Mouse (Mus musculus): ENCODE data around the gene Nkpd1. TPM values are rescaled to one million over a fixed set of nuclear protein-coding genes. Genes with fewer than 3 reads are reported as not detected.

Nkpd1 gene
- polyA plus RNA-seq, 1 experiment = 0.06 TPM

DNA sequence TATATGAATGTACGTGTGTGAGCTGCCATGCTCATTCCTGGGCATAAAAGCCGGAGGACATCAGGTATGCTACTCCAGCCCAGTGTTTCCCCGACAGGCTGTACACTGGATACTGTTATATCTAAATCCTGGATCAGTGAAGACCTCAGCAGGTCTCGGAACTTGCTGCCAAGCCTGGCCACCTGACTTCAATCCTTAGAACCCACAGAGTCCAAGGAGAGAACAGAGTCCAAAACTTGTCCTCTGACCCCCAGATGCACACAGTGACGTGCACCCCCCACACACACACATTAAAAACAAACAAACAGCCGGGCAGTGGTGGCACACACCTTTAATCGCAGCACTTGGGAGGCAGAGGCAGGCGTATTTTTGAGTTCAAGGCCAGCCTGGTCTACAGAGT is 49.8 kb downstream of the Nkpd1 start:
- H3K79me2 ChIP-seq (ENCODE audit: control insufficient read depth, insufficient read depth) = peaks cover 37% of the 10 kb centered on the region
- peaks cover 12% of the 10 kb centered on the region for H3K36me3 ChIP-seq (ENCODE audit: control insufficient read depth, insufficient read depth)

GRCm38 (mm10) chr7:19569647-19570046 is 52.0 kb downstream of the Nkpd1 start:
- H3K27me3 ChIP-seq (ENCODE audit: control insufficient read depth, insufficient read depth, insufficient read length) = no peaks in the 10 kb centered on the region
- no peak overlapping the region for H3K4me2 ChIP-seq (ENCODE audit: low read depth)
- no peak for TF ChIP-seq TCF12 (IDR thresholded peaks at IDR 0.05; ENCODE audit: insufficient read depth, poor library complexity, severe bottlenecking)
- no peak for TF ChIP-seq SRF (IDR thresholded peaks at IDR 0.05; ENCODE audit: control insufficient read depth, insufficient read length, low read depth)
- TF ChIP-seq TCF3 (IDR thresholded peaks at IDR 0.05; ENCODE audit: insufficient read length, low read depth) = no peak
- no peak for TF ChIP-seq USF1 (IDR thresholded peaks at IDR 0.05; ENCODE audit: low read depth)
- TF ChIP-seq REST (IDR thresholded peaks at IDR 0.05; ENCODE audit: insufficient read depth, insufficient read length) = no peak
- no peak for TF ChIP-seq POLR2A (IDR thresholded peaks at IDR 0.05; ENCODE audit: insufficient read length, low read depth)
- TF ChIP-seq CEBPB (IDR thresholded peaks at IDR 0.05; ENCODE audit: insufficient read depth, poor library complexity, severe bottlenecking) = no peak
- no peak for TF ChIP-seq POLR2AphosphoS2 (IDR thresholded peaks at IDR 0.05; ENCODE audit: insufficient read length, low read depth)
- no peak for TF ChIP-seq E2F4 (IDR thresholded peaks at IDR 0.05; ENCODE audit: insufficient read depth)
- TF ChIP-seq MAX (IDR thresholded peaks at IDR 0.05; ENCODE audit: low read depth) = no peak
- no peak for TF ChIP-seq MYOG (IDR thresholded peaks at IDR 0.05; ENCODE audit: control insufficient read depth in 1 of 3, insufficient read depth in 1 of 3, insufficient read length in 2 of 3, low read depth in 2 of 3)
- no peak for TF ChIP-seq MYOD1 (IDR thresholded peaks at IDR 0.05; ENCODE audit: control insufficient read depth in 1 of 3, insufficient read length in 2 of 3, low read depth in 2 of 3)
- no peak overlapping the region for H3K4me3 ChIP-seq
- peaks cover 43% of the 10 kb centered on the region for H3K79me2 ChIP-seq (ENCODE audit: control insufficient read depth, insufficient read depth)
- peaks cover 12% of the 10 kb centered on the region for H3K36me3 ChIP-seq (ENCODE audit: control insufficient read depth, insufficient read depth)
- H3ac ChIP-seq (ENCODE audit: control insufficient read depth, insufficient read length) = no peak overlapping the region

More for the DNA sequence above, 49.8 kb downstream of the Nkpd1 start:
- TF ChIP-seq MAX (IDR thresholded peaks at IDR 0.05; ENCODE audit: low read depth) (no peak), POLR2AphosphoS2 (IDR thresholded peaks at IDR 0.05; ENCODE audit: insufficient read length, low read depth) (no peak), USF1 (IDR thresholded peaks at IDR 0.05; ENCODE audit: low read depth) (no peak), POLR2A (IDR thresholded peaks at IDR 0.05; ENCODE audit: insufficient read length, low read depth) (no peak), E2F4 (IDR thresholded peaks at IDR 0.05; ENCODE audit: insufficient read depth) (no peak), SRF (IDR thresholded peaks at IDR 0.05; ENCODE audit: control insufficient read depth, insufficient read length, low read depth) (no peak), TCF12 (IDR thresholded peaks at IDR 0.05; ENCODE audit: insufficient read depth, poor library complexity, severe bottlenecking) (no peak), MYOD1 (IDR thresholded peaks at IDR 0.05; ENCODE audit: control insufficient read depth in 1 of 3, insufficient read length in 2 of 3, low read depth in 2 of 3) (no peak), REST (IDR thresholded peaks at IDR 0.05; ENCODE audit: insufficient read depth, insufficient read length) (no peak), TCF3 (IDR thresholded peaks at IDR 0.05; ENCODE audit: insufficient read length, low read depth) (no peak), MYOG (IDR thresholded peaks at IDR 0.05; ENCODE audit: control insufficient read depth in 1 of 3, insufficient read depth in 1 of 3, insufficient read length in 2 of 3, low read depth in 2 of 3) (no peak), CEBPB (IDR thresholded peaks at IDR 0.05; ENCODE audit: insufficient read depth, poor library complexity, severe bottlenecking) (no peak)
- Histone ChIP-seq H3ac (ENCODE audit: control insufficient read depth, insufficient read length) (no peak overlapping the region), H3K4me3 (no peak overlapping the region), H3K4me2 (ENCODE audit: low read depth) (no peak overlapping the region), H3K27me3 (ENCODE audit: control insufficient read depth, insufficient read depth, insufficient read length) (no peaks in the 10 kb centered on the region)

DNA sequence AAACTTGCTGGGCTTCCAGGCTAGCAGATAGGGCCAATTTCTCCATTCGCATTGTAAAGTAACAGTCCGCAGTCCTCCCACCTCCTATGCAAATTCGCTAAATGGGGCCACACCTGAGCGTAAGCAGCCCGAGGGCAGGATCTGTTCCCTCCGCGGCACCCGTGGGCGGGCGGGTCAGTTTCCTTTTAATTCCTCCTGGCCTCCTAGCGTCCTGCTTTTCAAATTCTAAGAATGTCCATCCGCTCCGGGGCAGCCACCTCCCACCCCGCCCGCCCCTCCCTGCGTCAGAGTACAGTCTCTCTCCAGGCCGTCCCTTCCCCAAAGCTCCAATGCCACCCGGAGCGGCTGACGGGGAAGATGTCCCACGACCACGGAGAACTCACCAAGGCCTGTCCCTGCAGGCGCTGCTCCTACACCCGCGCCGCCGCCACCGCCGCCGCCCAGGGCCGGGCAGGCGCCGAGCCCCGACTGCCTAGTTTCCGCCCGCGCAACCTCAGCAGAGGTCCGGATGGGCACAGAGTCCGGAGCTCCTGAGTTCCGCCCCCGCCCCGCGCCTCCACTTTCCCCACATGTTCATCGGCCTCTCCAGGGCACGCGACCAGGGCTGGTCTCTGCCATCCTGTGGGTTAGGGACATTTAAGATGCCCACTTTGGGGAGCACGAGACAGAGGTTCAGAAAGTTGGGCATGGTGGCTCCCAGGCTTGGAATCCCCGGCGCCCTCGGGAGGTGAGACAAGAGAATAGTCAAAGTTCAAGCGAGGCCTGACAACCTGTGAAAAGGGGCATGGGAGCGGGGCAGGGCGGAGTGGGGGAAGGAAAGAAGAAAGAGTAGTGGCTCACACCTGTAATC is 55.5 kb downstream of the Nkpd1 start:
- H3K36me3 ChIP-seq (ENCODE audit: control insufficient read depth, insufficient read depth) = peaks cover 8% of the 10 kb centered on the region
- TF ChIP-seq MAX (IDR thresholded peaks at IDR 0.05; ENCODE audit: low read depth) (no peak), MYOG (IDR thresholded peaks at IDR 0.05; ENCODE audit: control insufficient read depth in 1 of 3, insufficient read depth in 1 of 3, insufficient read length in 2 of 3, low read depth in 2 of 3) (no peak), TCF12 (IDR thresholded peaks at IDR 0.05; ENCODE audit: insufficient read depth, poor library complexity, severe bottlenecking) (no peak), USF1 (IDR thresholded peaks at IDR 0.05; ENCODE audit: low read depth) (no peak), SRF (IDR thresholded peaks at IDR 0.05; ENCODE audit: control insufficient read depth, insufficient read length, low read depth) (no peak), POLR2AphosphoS2 (IDR thresholded peaks at IDR 0.05; ENCODE audit: insufficient read length, low read depth) (peak; percentile 87), POLR2A (IDR thresholded peaks at IDR 0.05; ENCODE audit: insufficient read length, low read depth) (peak; percentile 87), TCF3 (IDR thresholded peaks at IDR 0.05; ENCODE audit: insufficient read length, low read depth) (no peak), REST (IDR thresholded peaks at IDR 0.05; ENCODE audit: insufficient read depth, insufficient read length) (no peak)
- peak overlapping the region; percentile 82 for H3K4me3 ChIP-seq
- no peaks in the 10 kb centered on the region for H3K27me3 ChIP-seq (ENCODE audit: control insufficient read depth, insufficient read depth, insufficient read length)
- peak overlapping the region; percentile 95 for H3K4me2 ChIP-seq (ENCODE audit: low read depth)
- H3ac ChIP-seq (ENCODE audit: control insufficient read depth, insufficient read length) = peak overlapping the region; percentile 91
- H3K79me2 ChIP-seq (ENCODE audit: control insufficient read depth, insufficient read depth) = peaks cover 43% of the 10 kb centered on the region

- peak overlapping the region; percentile 86 for H3K4me2 ChIP-seq (ENCODE audit: low read depth)
- TF ChIP-seq REST (IDR thresholded peaks at IDR 0.05; ENCODE audit: insufficient read depth, insufficient read length) = no peak
- TF ChIP-seq MYOD1 (IDR thresholded peaks at IDR 0.05; ENCODE audit: control insufficient read depth in 1 of 3, insufficient read length in 2 of 3, low read depth in 2 of 3) = no peak
- no peak for TF ChIP-seq CEBPB (IDR thresholded peaks at IDR 0.05; ENCODE audit: insufficient read depth, poor library complexity, severe bottlenecking)
- no peak for TF ChIP-seq E2F4 (IDR thresholded peaks at IDR 0.05; ENCODE audit: insufficient read depth)
- TF ChIP-seq TCF3 (IDR thresholded peaks at IDR 0.05; ENCODE audit: insufficient read length, low read depth) = no peak
- no peak for TF ChIP-seq POLR2AphosphoS2 (IDR thresholded peaks at IDR 0.05; ENCODE audit: insufficient read length, low read depth)
- no peak for TF ChIP-seq MAX (IDR thresholded peaks at IDR 0.05; ENCODE audit: low read depth)
- no peak for TF ChIP-seq MYOG (IDR thresholded peaks at IDR 0.05; ENCODE audit: control insufficient read depth in 1 of 3, insufficient read depth in 1 of 3, insufficient read length in 2 of 3, low read depth in 2 of 3)
- no peak for TF ChIP-seq TCF12 (IDR thresholded peaks at IDR 0.05; ENCODE audit: insufficient read depth, poor library complexity, severe bottlenecking)
- peak overlapping the region; percentile 82 for H3K4me3 ChIP-seq
- H3K36me3 ChIP-seq (ENCODE audit: control insufficient read depth, insufficient read depth) = peaks cover 8% of the 10 kb centered on the region
- no peaks in the 10 kb centered on the region for H3K27me3 ChIP-seq (ENCODE audit: control insufficient read depth, insufficient read depth, insufficient read length)
- peak overlapping the region; percentile 91 for H3ac ChIP-seq (ENCODE audit: control insufficient read depth, insufficient read length)
- peaks cover 39% of the 10 kb centered on the region for H3K79me2 ChIP-seq (ENCODE audit: control insufficient read depth, insufficient read depth)
Observed at GRCm38 (mm10) chr7:19573776-19574140, 56.1 kb downstream of the Nkpd1 start.

Other genes with a start within 250 kb of the Nkpd1 start
- gene Vasp, start 246.0 kb upstream of the Nkpd1 start, polyA plus RNA-seq (2012; fragmentation: generic; extraction: Trizol) = 189 TPM
- 0.42 TPM for gene Ppm1n, start 237.8 kb upstream of the Nkpd1 start, polyA plus RNA-seq (2012; fragmentation: generic; extraction: Trizol)
- gene Rtn2, start 235.2 kb upstream of the Nkpd1 start, polyA plus RNA-seq (2012; fragmentation: generic; extraction: Trizol) = 340 TPM
- gene Fosb, start 207.8 kb upstream of the Nkpd1 start, polyA plus RNA-seq (2012; fragmentation: generic; extraction: Trizol) = 0.82 TPM
- 83.1 TPM for gene Ercc1, start 173.1 kb upstream of the Nkpd1 start, polyA plus RNA-seq (2012; fragmentation: generic; extraction: Trizol)
- gene Cd3eap, start 158.4 kb upstream of the Nkpd1 start, polyA plus RNA-seq (2012; fragmentation: generic; extraction: Trizol) = 13.7 TPM
- 36.0 TPM for gene Ppp1r13l, start 158.1 kb upstream of the Nkpd1 start, polyA plus RNA-seq (2012; fragmentation: generic; extraction: Trizol)
- 11.5 TPM for gene Ercc2, start 135.8 kb upstream of the Nkpd1 start, polyA plus RNA-seq (2012; fragmentation: generic; extraction: Trizol)
- gene Klc3, start 113.7 kb upstream of the Nkpd1 start, polyA plus RNA-seq (2012; fragmentation: generic; extraction: Trizol) = 3.5 TPM
- 1,561 TPM for gene Ckm, start 113.1 kb upstream of the Nkpd1 start, polyA plus RNA-seq (2012; fragmentation: generic; extraction: Trizol)
- gene Mark4, start 59.0 kb upstream of the Nkpd1 start, polyA plus RNA-seq (2012; fragmentation: generic; extraction: Trizol) = 18.2 TPM
- not detected for gene Exoc3l2, start 54.5 kb upstream of the Nkpd1 start, polyA plus RNA-seq (2012; fragmentation: generic; extraction: Trizol)
- 7.8 TPM for gene Bloc1s3, start 9.5 kb upstream of the Nkpd1 start, polyA plus RNA-seq (2012; fragmentation: generic; extraction: Trizol)
- gene Trappc6a, start 9.4 kb upstream of the Nkpd1 start, polyA plus RNA-seq (2012; fragmentation: generic; extraction: Trizol) = 57.3 TPM
- gene Ppp1r37, start 45.2 kb downstream of the Nkpd1 start, polyA plus RNA-seq (2012; fragmentation: generic; extraction: Trizol) = 48.4 TPM
- gene Zfp296, start 59.4 kb downstream of the Nkpd1 start, polyA plus RNA-seq (2012; fragmentation: generic; extraction: Trizol) = 1.5 TPM
- 89.8 TPM for gene Gemin7, start 59.8 kb downstream of the Nkpd1 start, polyA plus RNA-seq (2012; fragmentation: generic; extraction: Trizol)
- gene Clasrp, start 86.6 kb downstream of the Nkpd1 start, polyA plus RNA-seq (2012; fragmentation: generic; extraction: Trizol) = 14.8 TPM
- gene Relb, start 111.6 kb downstream of the Nkpd1 start, polyA plus RNA-seq (2012; fragmentation: generic; extraction: Trizol) = 25.7 TPM
- gene Clptm1, start 147.2 kb downstream of the Nkpd1 start, polyA plus RNA-seq (2012; fragmentation: generic; extraction: Trizol) = 126 TPM
- not detected for gene Apoc2, start 160.1 kb downstream of the Nkpd1 start, polyA plus RNA-seq (2012; fragmentation: generic; extraction: Trizol)
- gene Gm44805, start 163.6 kb downstream of the Nkpd1 start, polyA plus RNA-seq (2012; fragmentation: generic; extraction: Trizol) = not detected
- not detected for gene Apoc4, start 163.6 kb downstream of the Nkpd1 start, polyA plus RNA-seq (2012; fragmentation: generic; extraction: Trizol)
- gene Apoc1, start 174.8 kb downstream of the Nkpd1 start, polyA plus RNA-seq (2012; fragmentation: generic; extraction: Trizol) = not detected
- gene Apoe, start 181.3 kb downstream of the Nkpd1 start, polyA plus RNA-seq (2012; fragmentation: generic; extraction: Trizol) = 2.3 TPM
- gene Tomm40, start 197.6 kb downstream of the Nkpd1 start, polyA plus RNA-seq (2012; fragmentation: generic; extraction: Trizol) = 112 TPM
- 27.1 TPM for gene Nectin2, start 232.6 kb downstream of the Nkpd1 start, polyA plus RNA-seq (2012; fragmentation: generic; extraction: Trizol)